Mouse (Mus musculus) lung, postnatal 4 days (tissue): ENCODE results near the gene Cdc26.

Experiments
- DNase-seq, 2 experiments: peaks; one replicate each; pipeline ENCODE4 v3.0.0; 2021

The Cdc26 gene

GRCm38 (mm10) chr4:62360805-62361455, 47.5 kb downstream of the Cdc26 start:
- DNase-seq = no peak

GRCm38 (mm10) chr4:62360088-62360804, 48.2 kb downstream of the Cdc26 start, which contains the start of the genes Fkbp15 and Slc31a1:
TSS of gene Fkbp15 (minus strand) at chr4:62360548.
TSS of gene Slc31a1 (plus strand) at chr4:62360727.
- DNase-seq = peak; percentile 97 to 98

GRCm38 (mm10) chr4:62359256-62359775, 49.1 kb downstream of the Cdc26 start:
- DNase-seq = no peak

- DNase-seq = no peak
Measured at GRCm38 (mm10) chr4:62357631-62358148, 50.8 kb downstream of the Cdc26 start.

- no peak for DNase-seq
Measured at GRCm38 (mm10) chr4:62349371-62349770, 59.1 kb downstream of the Cdc26 start.

GRCm38 (mm10) chr4:62348329-62348705, 60.1 kb downstream of the Cdc26 start:
- DNase-seq = peak in 1 of 2 experiments; percentile 35

GRCm38 (mm10) chr4:62347605-62348328, 60.7 kb downstream of the Cdc26 start:
- peak in 1 of 2 experiments; percentile 21 for DNase-seq

GRCm38 (mm10) chr4:62345827-62346226, 62.6 kb downstream of the Cdc26 start:
- DNase-seq = no peak

GRCm38 (mm10) chr4:62344000-62344399, 64.4 kb downstream of the Cdc26 start:
- peak in 1 of 2 experiments; percentile 25 for DNase-seq

GRCm38 (mm10) chr4:62338536-62338935, 69.9 kb downstream of the Cdc26 start:
- no peak for DNase-seq
